Mouse (Mus musculus) hindbrain, postnatal 0 days (tissue): ENCODE measurements around the gene Ntn1. TPM values are rescaled to one million over a fixed set of nuclear protein-coding genes. Genes with fewer than 3 reads are reported as not detected.

ENCODE experiments used
- ATAC-seq: fragments of 200-750 bp; cut with Nextera tagmentation; 2 replicates; pipeline ENCODE4 v1.8.0; 2017; ENCODE audit warnings: mild to moderate bottlenecking, moderate TSS enrichment, moderate library complexity
- DNase-seq: peaks from one replicate; pipeline ENCODE4 v3.0.0-alpha.2; 2015; ENCODE audit warnings: low spot score
- H3K27ac ChIP-seq: fragments of 300-500 bp; sonication (generic); 2 replicates; pipeline ENCODE4 v1.5.1; 2014; ENCODE audit warnings: mild to moderate bottlenecking
- H3K27me3 ChIP-seq: fragments of 300-500 bp; sonication (generic); 2 replicates; pipeline ENCODE4 v1.6.1; 2014; ENCODE audit warnings: low read length, mixed read lengths; ENCODE audit not compliant: insufficient read depth
- H3K36me3 ChIP-seq: fragments of 300-500 bp; sonication (generic); 2 replicates; pipeline ENCODE4 v1.6.1; 2014; ENCODE audit warnings: low read length, mixed read lengths; ENCODE audit not compliant: insufficient read depth
- H3K4me1 ChIP-seq: fragments of 300-500 bp; sonication (generic); 2 replicates; pipeline ENCODE4 v1.6.1; 2014; ENCODE audit warnings: antibody characterized with exemption, low read length, mixed read lengths; ENCODE audit not compliant: insufficient read depth
- H3K4me2 ChIP-seq: fragments of 300-500 bp; sonication (generic); 2 replicates; pipeline ENCODE4 v1.6.1; 2014; ENCODE audit warnings: low read depth, mild to moderate bottlenecking, low read length, moderate library complexity, mixed read lengths
- H3K4me3 ChIP-seq: fragments of 300-500 bp; sonication (generic); 2 replicates; pipeline ENCODE4 v1.5.1; 2014; ENCODE audit warnings: low read length
- H3K9ac ChIP-seq: fragments of 300-500 bp; sonication (generic); replicated peaks from 2 replicates; pipeline ENCODE4 v1.6.1; 2014; ENCODE audit warnings: mild to moderate bottlenecking, low read length, moderate library complexity, mixed read lengths
- H3K9me3 ChIP-seq: fragments of 300-500 bp; sonication (generic); 2 replicates; pipeline ENCODE4 v1.6.1; 2016; ENCODE audit warnings: low read length, mixed read lengths
- CTCF ChIP-seq: IDR thresholded peaks from 2 replicates; pipeline ENCODE4 v1.5.1; 2016; ENCODE audit warnings: antibody characterized with exemption, control low read depth, low read depth
- WGBS: fragments of 180-500 bp; shearing (Covaris S2); extraction: QIAGEN DNeasy Blood & Tissue Kit; methylation state at CpG from one replicate; pipeline ENCODE4 v1.1.7; 2014; 5-methylcytosine and 5-hydroxymethylcytosine counted together
- polyA plus RNA-seq: library from polyadenylated mRNA; unstranded; fragments of >200 nt; fragmentation: Nextera tagmentation; extraction: Ambion mirVana; gene quantifications from 2 replicates; pipeline ENCODE4 v1.2.1, GENCODE M21; 2015
- total RNA-seq: library from RNA; depleted of rRNA; stranded (reverse); fragments of >200 nt; gene quantifications from 2 replicates; pipeline ENCODE4 v1.2.3, GENCODE M21; 2014

The Ntn1 gene
- total and polyA plus RNA-seq, 2 experiments from 2014 or later, result 13.8 to 81.7 TPM

GRCm38 (mm10) chr11:68331117-68331437, 69.5 kb downstream of the Ntn1 start:
- WGBS, result 61% methylated on average over 6 of the region's 6 CpGs
- no peaks in the 10 kb centered on the region for H3K27me3 ChIP-seq
- peaks cover 4% of the 10 kb centered on the region; the same call in 1 of the 2 replicates for H3K4me1 ChIP-seq
- peak overlapping the region; percentile 45; the same call in 1 of the 2 replicates for H3K27ac ChIP-seq
- H3K4me3 ChIP-seq, result no peak overlapping the region
- no peaks in the 10 kb centered on the region for H3K36me3 ChIP-seq
- no peak for DNase-seq
- no peak overlapping the region for H3K9ac ChIP-seq
- H3K9me3 ChIP-seq, result no peaks in the 10 kb centered on the region
- no peak overlapping the region for H3K4me2 ChIP-seq
- ATAC-seq, result no peak
- TF ChIP-seq CTCF, result no peak

- TF ChIP-seq CTCF, result peak; percentile 12; the same call in 1 of the 2 replicates
- Histone ChIP-seq H3K27me3 (no peaks in the 10 kb centered on the region), H3K27ac (peak overlapping the region; percentile 45; the same call in 1 of the 2 replicates), H3K9me3 (no peaks in the 10 kb centered on the region), H3K4me2 (no peak overlapping the region), H3K9ac (no peak overlapping the region), H3K36me3 (no peaks in the 10 kb centered on the region), H3K4me1 (peaks cover 4% of the 10 kb centered on the region; the same call in 1 of the 2 replicates), H3K4me3 (no peak overlapping the region)
- ATAC-seq (peak; percentile 76), DNase-seq (peak; percentile 49)
- WGBS, result 57% methylated on average over 10 of the region's 10 CpGs
Observed at GRCm38 (mm10) chr11:68330398-68331116, 70.1 kb downstream of the Ntn1 start.

- WGBS, result 91% methylated on average over 2 of the region's 2 CpGs
- Histone ChIP-seq H3K9me3 (no peaks in the 10 kb centered on the region), H3K9ac (no peak overlapping the region), H3K4me3 (no peak overlapping the region), H3K4me1 (no peaks in the 10 kb centered on the region), H3K4me2 (no peak overlapping the region), H3K27me3 (no peaks in the 10 kb centered on the region), H3K36me3 (no peaks in the 10 kb centered on the region), H3K27ac (no peak overlapping the region)
- no peak for DNase-seq
- TF ChIP-seq CTCF, result no peak
- ATAC-seq, result no peak
Observed at GRCm38 (mm10) chr11:68324863-68325262, 75.8 kb downstream of the Ntn1 start.

- Histone ChIP-seq H3K36me3 (no peaks in the 10 kb centered on the region), H3K4me1 (no peaks in the 10 kb centered on the region), H3K9ac (no peak overlapping the region), H3K4me3 (no peak overlapping the region), H3K27ac (no peak overlapping the region), H3K4me2 (no peak overlapping the region), H3K9me3 (no peaks in the 10 kb centered on the region), H3K27me3 (no peaks in the 10 kb centered on the region)
- no peak for ATAC-seq
- no peak for DNase-seq
- TF ChIP-seq CTCF, result no peak
- 61% methylated on average over 7 of the region's 7 CpGs for WGBS
Observed at GRCm38 (mm10) chr11:68321417-68321816, 79.2 kb downstream of the Ntn1 start.

GRCm38 (mm10) chr11:68315551-68316130, 85.0 kb downstream of the Ntn1 start:
- no peaks in the 10 kb centered on the region for H3K27me3 ChIP-seq
- TF ChIP-seq CTCF, result no peak
- no peaks in the 10 kb centered on the region for H3K9me3 ChIP-seq
- no peaks in the 10 kb centered on the region for H3K4me1 ChIP-seq
- H3K9ac ChIP-seq, result no peak overlapping the region
- DNase-seq, result no peak
- H3K27ac ChIP-seq, result no peak overlapping the region
- H3K4me2 ChIP-seq, result no peak overlapping the region
- H3K4me3 ChIP-seq, result no peak overlapping the region
- no peak for ATAC-seq
- 83% methylated on average over 11 of the region's 11 CpGs for WGBS
- H3K36me3 ChIP-seq, result no peaks in the 10 kb centered on the region

GRCm38 (mm10) chr11:68313861-68314260, 86.8 kb downstream of the Ntn1 start:
- no peaks in the 10 kb centered on the region for H3K36me3 ChIP-seq
- no peaks in the 10 kb centered on the region for H3K9me3 ChIP-seq
- ATAC-seq, result no peak

GRCm38 (mm10) chr11:68313065-68313464, 87.6 kb downstream of the Ntn1 start:
- Histone ChIP-seq H3K27ac (no peak overlapping the region), H3K4me2 (no peak overlapping the region), H3K36me3 (no peaks in the 10 kb centered on the region), H3K27me3 (no peaks in the 10 kb centered on the region), H3K4me1 (no peaks in the 10 kb centered on the region), H3K9me3 (no peaks in the 10 kb centered on the region), H3K9ac (no peak overlapping the region), H3K4me3 (no peak overlapping the region)
- 19% methylated on average over 7 of the region's 7 CpGs for WGBS
- DNase-seq, result no peak
- no peak for ATAC-seq
- no peak for TF ChIP-seq CTCF

More at GRCm38 (mm10) chr11:68313861-68314260, 86.8 kb downstream of the Ntn1 start:
- no peaks in the 10 kb centered on the region for H3K4me1 ChIP-seq
- no peak for TF ChIP-seq CTCF
- no peak overlapping the region for H3K9ac ChIP-seq
- H3K27me3 ChIP-seq, result no peaks in the 10 kb centered on the region
- WGBS, result 64% methylated on average over 4 of the region's 4 CpGs
- H3K4me2 ChIP-seq, result no peak overlapping the region
- no peak overlapping the region for H3K4me3 ChIP-seq
- H3K27ac ChIP-seq, result no peak overlapping the region
- DNase-seq, result no peak
